Mouse (Mus musculus): ENCODE results near the gene Agbl3. TPM values are rescaled to one million over a fixed set of nuclear protein-coding genes. Genes with fewer than 3 reads are reported as not detected.

The Agbl3 gene
- polyA plus RNA-seq, 2 experiments = 3.0 to 4.0 TPM

DNA sequence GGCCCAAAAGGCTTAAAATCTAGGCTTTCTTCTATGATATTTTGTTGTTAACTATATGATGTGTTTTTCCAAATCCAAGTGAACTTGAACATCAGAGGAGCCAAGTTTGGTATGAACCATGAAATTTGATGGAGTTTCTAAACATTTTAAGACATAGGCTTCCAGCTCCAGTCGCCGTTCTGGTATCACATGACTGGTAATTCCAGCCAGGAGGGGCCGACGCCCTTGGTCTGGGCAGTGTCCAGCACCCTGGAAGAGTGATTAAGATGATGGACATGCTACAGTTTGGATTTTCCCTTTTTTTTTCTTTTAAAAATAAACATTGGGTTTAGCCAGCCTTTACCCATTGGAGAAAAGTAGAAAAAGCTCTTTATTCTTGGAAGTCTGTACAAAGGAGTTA lies 36.3 kb upstream of the Agbl3 start:
- H3K27me3 ChIP-seq (ENCODE audit: control insufficient read depth, insufficient read depth, low read length) = no peaks in the 10 kb centered on the region
- TF ChIP-seq EP300 (IDR thresholded peaks at IDR 0.05; ENCODE audit: low read depth) (no peak), CTCF (IDR thresholded peaks at IDR 0.05; ENCODE audit: low read depth) (no peak)
- no peak overlapping the region for H3K27ac ChIP-seq
- H3K9ac ChIP-seq (replicated peaks) = no peak overlapping the region
- no peaks in the 10 kb centered on the region for H3K36me3 ChIP-seq (replicated peaks; ENCODE audit: control insufficient read depth, insufficient read depth, low read depth)
- H3K4me1 ChIP-seq (replicated peaks; ENCODE audit: control insufficient read depth in 2 of 2, insufficient read depth in 2 of 2, low read length in 1 of 2) = no peaks in the 10 kb centered on the region
- no peak overlapping the region for H3K4me3 ChIP-seq (ENCODE audit: insufficient read depth in 1 of 2, low read depth in 2 of 2, low read length in 2 of 2)
- no peaks in the 10 kb centered on the region for H3K9me3 ChIP-seq (ENCODE audit: control insufficient read depth, low read length)
- H3K4me2 ChIP-seq (ENCODE audit: low read depth) = no peak overlapping the region
- ATAC-seq (ENCODE audit: insufficient read depth) = no peak
- WGBS (ENCODE audit: insufficient replicate concordance) = 72% methylated on average over 4 of the region's 4 CpGs
- DNase-seq (ENCODE audit: low read depth in 3 of 3, low spot score in 3 of 3) = no peak

DNA sequence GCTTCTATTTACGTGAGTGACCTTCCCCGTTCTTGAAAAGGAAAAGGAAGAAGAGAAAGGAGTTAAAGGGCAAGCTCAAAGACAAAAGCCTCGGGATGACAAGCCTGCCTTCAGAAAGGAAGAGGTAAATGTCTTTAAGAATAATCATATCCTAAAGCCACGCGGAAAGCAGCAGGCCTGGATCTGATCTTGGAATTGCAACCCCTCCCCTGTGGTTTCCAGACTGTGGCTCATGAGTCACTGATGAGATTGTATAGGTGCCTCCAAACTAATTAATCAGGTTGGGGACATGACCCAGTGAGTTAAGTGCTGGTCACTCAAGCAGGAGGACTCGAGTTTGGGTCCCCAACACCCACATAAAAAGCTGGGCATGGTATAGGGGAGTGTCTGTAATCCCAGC lies 32.4 kb upstream of the Agbl3 start:
- TF ChIP-seq CTCF (IDR thresholded peaks at IDR 0.05; ENCODE audit: low read depth) = no peak
- no peak for TF ChIP-seq EP300 (IDR thresholded peaks at IDR 0.05; ENCODE audit: low read depth)
- no peak overlapping the region for H3K4me2 ChIP-seq (ENCODE audit: low read depth)
- DNase-seq (ENCODE audit: low read depth in 3 of 3, low spot score in 3 of 3) = no peak
- H3K4me3 ChIP-seq (ENCODE audit: insufficient read depth in 1 of 2, low read depth in 2 of 2, low read length in 2 of 2) = no peak overlapping the region
- no peaks in the 10 kb centered on the region for H3K9me3 ChIP-seq (ENCODE audit: control insufficient read depth, low read length)
- H3K36me3 ChIP-seq (replicated peaks; ENCODE audit: control insufficient read depth, insufficient read depth, low read depth) = no peaks in the 10 kb centered on the region
- H3K4me1 ChIP-seq (replicated peaks; ENCODE audit: control insufficient read depth in 2 of 2, insufficient read depth in 2 of 2, low read length in 1 of 2) = peaks cover 0 to 3% of the 10 kb centered on the region in 2 experiments; a peak in 1 of 4 replicates
- H3K27me3 ChIP-seq (ENCODE audit: control insufficient read depth, insufficient read depth, low read length) = no peaks in the 10 kb centered on the region
- no peak for ATAC-seq (ENCODE audit: insufficient read depth)
- H3K9ac ChIP-seq (replicated peaks) = no peak overlapping the region
- 53% methylated on average over 6 of the region's 6 CpGs for WGBS (ENCODE audit: insufficient replicate concordance)
- H3K27ac ChIP-seq = no peak overlapping the region

DNA sequence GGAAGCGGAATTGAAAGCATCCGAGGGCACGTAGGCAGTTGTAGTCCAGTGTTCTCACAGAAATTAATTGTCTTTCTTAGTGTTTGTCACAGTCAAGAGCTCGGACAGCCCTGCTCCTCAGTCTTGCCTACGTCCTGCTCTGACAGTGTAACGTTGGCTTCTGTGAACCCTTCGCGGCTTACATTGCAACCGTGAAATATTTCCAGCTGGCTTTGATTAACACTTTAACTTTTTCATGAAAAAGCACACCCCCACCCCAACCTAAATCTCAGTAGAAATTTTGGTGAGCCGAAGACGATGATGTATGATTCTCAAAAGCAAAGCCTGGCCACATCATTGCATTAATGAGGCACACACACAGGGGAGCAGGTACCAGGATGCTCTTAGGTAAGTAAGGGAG lies 31.7 kb upstream of the Agbl3 start:
- no peak overlapping the region for H3K27ac ChIP-seq
- no peaks in the 10 kb centered on the region for H3K27me3 ChIP-seq (ENCODE audit: control insufficient read depth, insufficient read depth, low read length)
- no peaks in the 10 kb centered on the region for H3K36me3 ChIP-seq (replicated peaks; ENCODE audit: control insufficient read depth, insufficient read depth, low read depth)
- no peak overlapping the region for H3K4me3 ChIP-seq (ENCODE audit: insufficient read depth in 1 of 2, low read depth in 2 of 2, low read length in 2 of 2)
- no peak for TF ChIP-seq EP300 (IDR thresholded peaks at IDR 0.05; ENCODE audit: low read depth)
- TF ChIP-seq CTCF (IDR thresholded peaks at IDR 0.05; ENCODE audit: low read depth) = no peak
- no peak for ATAC-seq (ENCODE audit: insufficient read depth)
- H3K4me2 ChIP-seq (ENCODE audit: low read depth) = no peak overlapping the region
- 73% methylated on average over 11 of the region's 11 CpGs for WGBS (ENCODE audit: insufficient replicate concordance)
- H3K9ac ChIP-seq (replicated peaks) = no peak overlapping the region
- H3K4me1 ChIP-seq (replicated peaks; ENCODE audit: control insufficient read depth in 2 of 2, insufficient read depth in 2 of 2, low read length in 1 of 2) = peaks cover 0 to 3% of the 10 kb centered on the region in 2 experiments; a peak in 1 of 4 replicates
- DNase-seq (ENCODE audit: low read depth in 3 of 3, low spot score in 3 of 3) = no peak
- no peaks in the 10 kb centered on the region for H3K9me3 ChIP-seq (ENCODE audit: control insufficient read depth, low read length)

DNA sequence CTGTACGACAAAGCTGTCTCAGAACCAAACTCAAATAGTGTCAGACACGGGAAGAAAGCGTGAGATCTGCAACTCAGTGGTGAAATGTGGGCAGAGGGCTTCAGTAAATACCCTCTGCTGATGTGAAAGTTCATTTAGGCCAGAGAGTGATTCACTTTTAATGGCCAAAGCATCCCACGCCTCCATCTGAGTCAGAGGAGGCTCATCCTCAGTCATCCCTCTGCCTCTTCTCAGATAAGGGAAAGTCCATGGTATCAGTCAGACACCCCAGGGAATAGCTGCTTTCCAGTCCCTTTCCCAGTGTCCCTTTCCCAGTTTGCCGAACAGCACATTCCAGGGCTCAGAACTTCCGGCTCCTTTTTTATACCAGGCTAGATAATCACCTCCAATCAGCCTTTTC lies 30.7 kb upstream of the Agbl3 start:
- 62% methylated on average over 6 of the region's 6 CpGs for WGBS (ENCODE audit: insufficient replicate concordance)
- TF ChIP-seq CTCF (IDR thresholded peaks at IDR 0.05; ENCODE audit: low read depth) = no peak
- TF ChIP-seq EP300 (IDR thresholded peaks at IDR 0.05; ENCODE audit: low read depth) = no peak

DNA sequence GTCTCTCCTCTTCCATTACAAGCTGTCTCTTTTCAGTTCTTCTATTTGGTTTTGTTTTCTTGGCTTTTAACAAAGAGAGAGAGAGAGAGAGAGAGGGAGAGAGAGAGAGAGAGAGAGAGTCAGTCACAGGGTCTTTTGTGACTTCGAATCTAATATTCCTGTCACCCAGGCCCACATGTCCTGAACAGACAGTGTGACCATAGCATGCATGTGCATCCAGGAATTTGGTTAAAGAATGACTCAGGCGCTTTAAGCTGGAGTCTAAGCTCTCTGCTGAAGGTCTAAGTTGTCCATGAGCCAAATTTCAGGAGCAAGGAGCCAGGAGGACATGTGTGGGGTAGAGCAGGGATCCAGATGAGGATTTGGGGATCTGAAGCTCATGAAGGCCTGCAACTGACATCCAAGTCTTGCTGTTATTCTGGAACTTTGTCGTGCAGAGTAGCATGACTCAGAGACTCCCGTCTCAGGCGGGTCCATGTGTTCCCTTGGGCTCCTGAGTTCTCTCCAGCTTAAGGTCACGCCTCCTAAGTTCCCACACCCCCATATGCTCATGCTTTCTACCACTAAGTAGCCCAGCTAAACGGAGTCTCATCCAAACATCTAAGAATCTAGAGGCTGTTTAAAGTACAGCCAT lies 29.6 kb upstream of the Agbl3 start:
- Histone ChIP-seq H3K4me1 (replicated peaks; ENCODE audit: control insufficient read depth in 2 of 2, insufficient read depth in 2 of 2, low read length in 1 of 2) (peaks cover 0 to 3% of the 10 kb centered on the region in 2 experiments; a peak in 1 of 4 replicates), H3K4me3 (ENCODE audit: insufficient read depth in 1 of 2, low read depth in 2 of 2, low read length in 2 of 2) (no peak overlapping the region), H3K9ac (replicated peaks) (no peak overlapping the region), H3K36me3 (replicated peaks; ENCODE audit: control insufficient read depth, insufficient read depth, low read depth) (no peaks in the 10 kb centered on the region), H3K27ac (no peak overlapping the region), H3K27me3 (ENCODE audit: control insufficient read depth, insufficient read depth, low read length) (no peaks in the 10 kb centered on the region), H3K9me3 (ENCODE audit: control insufficient read depth, low read length) (no peaks in the 10 kb centered on the region), H3K4me2 (ENCODE audit: low read depth) (no peak overlapping the region)
- DNase-seq (ENCODE audit: low read depth in 3 of 3, low spot score in 3 of 3) (no peak), ATAC-seq (ENCODE audit: insufficient read depth) (no peak)
- TF ChIP-seq CTCF (IDR thresholded peaks at IDR 0.05; ENCODE audit: low read depth) (no peak), EP300 (IDR thresholded peaks at IDR 0.05; ENCODE audit: low read depth) (no peak)
- 55% methylated on average over 7 of the region's 7 CpGs for WGBS (ENCODE audit: insufficient replicate concordance)

More for the DNA sequence above, 30.7 kb upstream of the Agbl3 start:
- Histone ChIP-seq H3K27ac (no peak overlapping the region), H3K27me3 (ENCODE audit: control insufficient read depth, insufficient read depth, low read length) (no peaks in the 10 kb centered on the region), H3K36me3 (replicated peaks; ENCODE audit: control insufficient read depth, insufficient read depth, low read depth) (no peaks in the 10 kb centered on the region), H3K4me1 (replicated peaks; ENCODE audit: control insufficient read depth in 2 of 2, insufficient read depth in 2 of 2, low read length in 1 of 2) (peaks cover 0 to 3% of the 10 kb centered on the region in 2 experiments; a peak in 1 of 4 replicates), H3K4me3 (ENCODE audit: insufficient read depth in 1 of 2, low read depth in 2 of 2, low read length in 2 of 2) (no peak overlapping the region), H3K4me2 (ENCODE audit: low read depth) (no peak overlapping the region), H3K9ac (replicated peaks) (no peak overlapping the region), H3K9me3 (ENCODE audit: control insufficient read depth, low read length) (no peaks in the 10 kb centered on the region)
- DNase-seq (ENCODE audit: low read depth in 3 of 3, low spot score in 3 of 3) = no peak
- no peak for ATAC-seq (ENCODE audit: insufficient read depth)

All from liver, embryonic 14.5 days (tissue).